Mouse (Mus musculus): ENCODE results near the gene Trim14. TPM values are rescaled to one million over a fixed set of nuclear protein-coding genes. Genes with fewer than 3 reads are reported as not detected.

Trim14 gene
- polyA plus RNA-seq, 1 experiment from 2014 or later = 0.93 TPM

DNA sequence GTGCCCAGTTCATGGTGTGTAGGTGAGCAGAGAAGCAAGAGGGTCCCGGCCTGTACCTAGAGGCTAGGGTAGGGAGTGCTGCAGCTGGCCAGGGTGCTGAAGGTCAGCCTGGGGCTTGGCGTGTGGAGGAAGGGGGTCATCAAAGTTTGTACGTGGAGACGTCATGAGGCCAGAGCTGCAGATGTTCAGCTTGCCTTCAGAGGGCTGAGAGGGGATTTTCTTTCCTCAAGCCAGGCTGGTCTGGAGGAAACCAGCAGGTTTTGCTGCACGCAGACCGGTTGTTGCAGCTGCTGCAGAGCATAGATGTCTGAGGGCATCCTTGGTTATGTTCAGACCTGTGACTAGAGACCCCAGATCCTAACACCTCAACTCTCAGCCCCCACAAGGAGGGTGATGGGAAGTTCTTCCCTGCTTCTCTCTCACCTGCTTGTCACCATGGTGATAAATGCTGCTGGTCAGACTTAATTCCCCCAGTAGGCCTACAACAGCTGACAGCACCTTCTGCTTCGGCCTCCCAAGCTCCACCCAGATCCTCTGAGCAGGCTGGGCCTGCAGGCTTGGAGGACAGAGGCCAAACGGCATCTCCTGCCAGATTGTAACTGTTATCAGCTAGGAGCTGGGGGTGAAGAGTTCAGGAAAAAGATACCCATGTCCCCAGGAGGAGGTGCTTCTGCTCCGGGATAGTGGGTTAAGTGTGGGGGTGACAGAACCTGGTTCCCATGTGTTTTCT, 38.2 kb upstream of the Trim14 start:
- no peak overlapping the region for H3K4me2 ChIP-seq
- H3K9me3 ChIP-seq = peaks cover 8% of the 10 kb centered on the region
- WGBS = 60% methylated on average over 9 of the region's 9 CpGs

DNA sequence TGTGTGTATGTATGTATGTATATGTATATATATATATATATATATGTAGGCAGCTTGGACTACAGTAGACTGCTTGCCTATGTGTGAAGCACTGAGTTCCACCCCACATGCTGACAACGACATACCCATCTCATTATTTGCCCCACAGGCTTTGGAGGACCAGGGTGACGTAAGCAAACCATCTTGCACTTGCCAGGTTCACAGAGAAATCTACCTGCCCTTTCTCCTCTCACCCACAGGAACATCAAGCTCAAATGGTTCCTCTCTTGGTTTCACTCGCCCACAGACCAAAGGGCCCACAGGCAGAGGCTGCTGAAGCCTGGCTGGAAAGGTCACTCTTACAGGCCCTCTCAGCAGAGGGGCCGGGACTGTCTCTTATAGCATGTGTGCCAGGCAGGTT, 36.7 kb upstream of the Trim14 start:
- Histone ChIP-seq H3K27me3 (no peaks in the 10 kb centered on the region), H3K9ac (no peak overlapping the region), H3K27ac (no peak overlapping the region), H3K4me2 (no peak overlapping the region), H3K4me1 (replicated peaks) (peaks cover 13% of the 10 kb centered on the region), H3K4me3 (no peak overlapping the region), H3K9me3 (peaks cover 3% of the 10 kb centered on the region), H3K36me3 (peaks cover 11% of the 10 kb centered on the region)
- 87% methylated on average over 4 of the region's 4 CpGs for WGBS
- ATAC-seq (ENCODE audit: low FRiP score) = no peak

More for the DNA sequence above, 38.2 kb upstream of the Trim14 start:
- Histone ChIP-seq H3K9ac (no peak overlapping the region), H3K4me1 (replicated peaks) (peaks cover 13% of the 10 kb centered on the region), H3K27ac (no peak overlapping the region), H3K4me3 (no peak overlapping the region), H3K27me3 (no peaks in the 10 kb centered on the region), H3K36me3 (peaks cover 11% of the 10 kb centered on the region)
- no peak for ATAC-seq (ENCODE audit: low FRiP score)

- H3K36me3 ChIP-seq = peaks cover 11% of the 10 kb centered on the region
- no peak overlapping the region for H3K9ac ChIP-seq
- peaks cover 3% of the 10 kb centered on the region for H3K9me3 ChIP-seq
- peaks cover 13% of the 10 kb centered on the region for H3K4me1 ChIP-seq (replicated peaks)
- no peak overlapping the region for H3K27ac ChIP-seq
- no peaks in the 10 kb centered on the region for H3K27me3 ChIP-seq
- ATAC-seq (ENCODE audit: low FRiP score) = no peak
- H3K4me2 ChIP-seq = no peak overlapping the region
- WGBS = 94% methylated on average over 9 of the region's 9 CpGs
- no peak overlapping the region for H3K4me3 ChIP-seq
These were observed 35.8 kb upstream of the Trim14 start for GRCm38 (mm10) chr4:46571744-46572143.

- H3K27ac ChIP-seq = no peak overlapping the region
- no peaks in the 10 kb centered on the region for H3K9me3 ChIP-seq
- no peak overlapping the region for H3K4me3 ChIP-seq
- ATAC-seq (ENCODE audit: low FRiP score) = no peak
- no peak overlapping the region for H3K9ac ChIP-seq
- no peaks in the 10 kb centered on the region for H3K27me3 ChIP-seq
- peaks cover 13% of the 10 kb centered on the region for H3K4me1 ChIP-seq (replicated peaks)
- no peak overlapping the region for H3K4me2 ChIP-seq
- 32% methylated on average over 5 of the region's 5 CpGs for WGBS
- peaks cover 8% of the 10 kb centered on the region; the same call in 1 of the 2 replicates for H3K36me3 ChIP-seq
These were observed 33.7 kb upstream of the Trim14 start for GRCm38 (mm10) chr4:46569671-46570070.

- 94% methylated on average over 8 of the region's 8 CpGs for WGBS
- H3K4me2 ChIP-seq = no peak overlapping the region
These were observed 32.2 kb upstream of the Trim14 start for GRCm38 (mm10) chr4:46568169-46568568.

GRCm38 (mm10) chr4:46566931-46567671, 31.2 kb upstream of the Trim14 start:
- WGBS = 78% methylated on average over 8 of the region's 8 CpGs
- H3K9ac ChIP-seq = no peak overlapping the region

More at GRCm38 (mm10) chr4:46568169-46568568, 32.2 kb upstream of the Trim14 start:
- no peaks in the 10 kb centered on the region for H3K9me3 ChIP-seq
- no peak overlapping the region for H3K27ac ChIP-seq
- H3K4me1 ChIP-seq (replicated peaks) = peaks cover 8% of the 10 kb centered on the region
- no peak for ATAC-seq (ENCODE audit: low FRiP score)
- no peak overlapping the region for H3K4me3 ChIP-seq
- H3K27me3 ChIP-seq = no peaks in the 10 kb centered on the region; the same call in 1 of the 2 replicates
- no peaks in the 10 kb centered on the region for H3K36me3 ChIP-seq
- H3K9ac ChIP-seq = no peak overlapping the region

DNA sequence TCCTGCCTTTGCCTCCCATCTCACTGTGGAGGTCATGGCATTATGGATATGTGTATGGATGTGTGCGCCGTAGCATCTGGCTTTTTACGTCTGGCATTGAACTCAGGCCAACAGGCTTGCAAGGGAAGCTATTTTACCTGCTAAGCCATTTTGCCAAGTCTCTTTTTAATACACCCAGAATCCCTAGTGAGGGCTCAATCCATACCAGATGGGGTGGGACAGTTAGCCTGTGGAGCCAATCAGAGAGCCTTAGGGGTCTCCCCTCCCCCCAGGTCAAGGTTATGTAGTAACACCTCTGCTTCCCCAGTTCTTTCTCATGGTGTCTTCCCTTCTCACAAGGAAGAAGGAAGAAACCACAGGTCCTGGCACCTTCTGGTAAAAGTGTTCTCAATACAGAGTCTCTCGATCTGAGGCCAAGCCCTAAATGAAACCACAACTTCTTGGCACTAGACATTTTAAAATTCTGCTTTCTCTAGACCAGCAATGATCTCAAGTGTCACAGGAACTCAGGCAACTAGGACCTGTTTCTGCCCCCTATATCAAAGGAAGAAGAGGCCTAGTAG, 29.5 kb upstream of the Trim14 start:
- H3K4me1 ChIP-seq (replicated peaks) = peaks cover 8% of the 10 kb centered on the region
- no peak overlapping the region for H3K9ac ChIP-seq
- H3K36me3 ChIP-seq = no peaks in the 10 kb centered on the region
- no peak overlapping the region for H3K27ac ChIP-seq
- no peak overlapping the region for H3K4me2 ChIP-seq
- 96% methylated on average over 4 of the region's 4 CpGs for WGBS
- H3K27me3 ChIP-seq = no peaks in the 10 kb centered on the region; the same call in 1 of the 2 replicates
- no peak overlapping the region for H3K4me3 ChIP-seq
- H3K9me3 ChIP-seq = no peaks in the 10 kb centered on the region
- ATAC-seq (ENCODE audit: low FRiP score) = no peak

More at GRCm38 (mm10) chr4:46566931-46567671, 31.2 kb upstream of the Trim14 start:
- ATAC-seq (ENCODE audit: low FRiP score) = no peak
- Histone ChIP-seq H3K9me3 (no peaks in the 10 kb centered on the region), H3K4me1 (replicated peaks) (peaks cover 8% of the 10 kb centered on the region), H3K27me3 (no peaks in the 10 kb centered on the region; the same call in 1 of the 2 replicates), H3K27ac (no peak overlapping the region), H3K4me3 (no peak overlapping the region), H3K36me3 (no peaks in the 10 kb centered on the region), H3K4me2 (no peak overlapping the region)

DNA sequence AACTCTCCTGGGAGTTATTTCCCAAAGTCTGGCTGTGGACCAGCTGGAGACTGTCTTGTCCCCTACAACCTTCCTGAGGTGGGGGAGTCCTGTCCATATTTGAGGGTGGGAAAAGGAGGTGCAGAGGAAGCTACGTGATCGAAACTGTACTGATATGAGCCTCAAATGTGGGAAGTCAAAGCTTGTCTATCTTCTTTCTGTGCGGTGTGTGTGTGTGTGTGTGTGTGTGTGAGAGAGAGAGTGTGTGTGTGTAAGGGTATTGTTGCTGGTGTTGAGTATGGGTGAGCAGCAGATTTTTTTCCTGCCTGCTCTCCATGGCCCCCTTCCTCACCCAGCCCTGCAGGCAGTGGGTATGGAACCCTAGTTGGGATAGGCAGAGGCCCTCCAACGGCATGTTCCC, 28.3 kb upstream of the Trim14 start:
- no peak for ATAC-seq (ENCODE audit: low FRiP score)

DNA sequence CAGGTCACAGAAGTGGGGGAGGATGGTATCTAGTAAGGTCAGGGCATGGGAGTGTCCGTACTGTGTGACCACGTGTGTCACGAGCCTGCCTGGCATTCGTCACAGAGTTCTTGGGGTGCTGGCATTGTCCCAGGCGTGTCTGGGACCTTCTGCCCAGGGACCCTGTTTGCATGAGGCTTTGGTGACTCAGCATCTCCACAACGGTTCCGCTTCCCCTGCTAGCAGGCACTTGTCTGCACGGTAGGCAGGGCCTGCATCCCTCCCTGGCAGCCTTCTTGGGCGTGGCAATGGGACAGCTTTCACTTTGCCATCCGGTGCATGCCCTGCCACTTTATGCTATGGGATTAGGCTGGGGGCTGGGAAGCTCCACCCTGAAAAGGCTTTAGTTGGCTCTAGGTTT, 27.9 kb upstream of the Trim14 start:
- no peaks in the 10 kb centered on the region; the same call in 1 of the 2 replicates for H3K27me3 ChIP-seq

More for the DNA sequence above, 28.3 kb upstream of the Trim14 start:
- H3K4me2 ChIP-seq = no peak overlapping the region
- 96% methylated on average over 4 of the region's 4 CpGs for WGBS
- H3K9ac ChIP-seq = no peak overlapping the region
- H3K27ac ChIP-seq = no peak overlapping the region
- no peaks in the 10 kb centered on the region; the same call in 1 of the 2 replicates for H3K27me3 ChIP-seq
- H3K9me3 ChIP-seq = no peaks in the 10 kb centered on the region
- H3K36me3 ChIP-seq = no peaks in the 10 kb centered on the region
- peaks cover under 1% of the 10 kb centered on the region for H3K4me1 ChIP-seq (replicated peaks)
- no peak overlapping the region for H3K4me3 ChIP-seq

GRCm38 (mm10) chr4:46562841-46563240, 26.9 kb upstream of the Trim14 start:
- Histone ChIP-seq H3K27me3 (no peaks in the 10 kb centered on the region; the same call in 1 of the 2 replicates), H3K4me2 (no peak overlapping the region), H3K4me1 (replicated peaks) (no peaks in the 10 kb centered on the region), H3K9ac (no peak overlapping the region), H3K4me3 (no peak overlapping the region), H3K27ac (no peak overlapping the region), H3K36me3 (no peaks in the 10 kb centered on the region), H3K9me3 (no peaks in the 10 kb centered on the region)
- WGBS = 94% methylated on average over 14 of the region's 14 CpGs
- ATAC-seq (ENCODE audit: low FRiP score) = no peak

More for the DNA sequence above, 27.9 kb upstream of the Trim14 start:
- Histone ChIP-seq H3K9me3 (no peaks in the 10 kb centered on the region), H3K4me2 (no peak overlapping the region), H3K36me3 (no peaks in the 10 kb centered on the region), H3K9ac (no peak overlapping the region), H3K4me3 (no peak overlapping the region), H3K27ac (no peak overlapping the region), H3K4me1 (replicated peaks) (no peaks in the 10 kb centered on the region)
- ATAC-seq (ENCODE audit: low FRiP score) = no peak
- 77% methylated on average over 10 of the region's 10 CpGs for WGBS

DNA sequence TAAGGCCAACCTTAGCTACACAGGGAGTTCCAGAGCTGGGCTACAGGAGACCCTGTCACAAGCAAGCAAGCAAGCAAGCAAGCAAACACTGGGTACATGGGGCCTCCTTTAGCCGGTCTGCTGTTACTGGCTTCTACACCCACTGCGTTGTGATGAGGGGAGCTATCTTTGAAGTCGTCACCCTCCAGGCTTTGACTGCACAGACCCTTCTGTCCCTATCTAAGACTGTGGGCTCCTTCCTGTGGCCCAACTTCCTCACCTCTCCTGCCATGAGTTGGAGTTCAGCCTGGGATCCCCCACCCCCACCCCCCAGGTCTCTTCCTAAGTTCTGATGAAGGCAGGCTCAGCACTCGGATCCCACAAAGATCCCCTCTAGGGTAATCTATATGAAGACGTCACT, 26.1 kb upstream of the Trim14 start:
- H3K4me1 ChIP-seq (replicated peaks) = no peaks in the 10 kb centered on the region
- H3K9me3 ChIP-seq = no peaks in the 10 kb centered on the region
- no peak overlapping the region for H3K4me2 ChIP-seq
- H3K9ac ChIP-seq = no peak overlapping the region
- H3K27ac ChIP-seq = no peak overlapping the region
- WGBS = 78% methylated on average over 5 of the region's 5 CpGs
- H3K4me3 ChIP-seq = no peak overlapping the region
- H3K36me3 ChIP-seq = no peaks in the 10 kb centered on the region
- H3K27me3 ChIP-seq = no peaks in the 10 kb centered on the region; the same call in 1 of the 2 replicates
- ATAC-seq (ENCODE audit: low FRiP score) = no peak

- peaks cover 3% of the 10 kb centered on the region; the same call in 1 of the 2 replicates for H3K27me3 ChIP-seq
- WGBS = 79% methylated on average over 14 of the region's 14 CpGs
- H3K4me1 ChIP-seq (replicated peaks) = no peaks in the 10 kb centered on the region
- H3K9me3 ChIP-seq = no peaks in the 10 kb centered on the region
- no peaks in the 10 kb centered on the region for H3K36me3 ChIP-seq
- ATAC-seq (ENCODE audit: low FRiP score) = no peak
- no peak overlapping the region for H3K27ac ChIP-seq
- no peak overlapping the region for H3K4me2 ChIP-seq
- H3K4me3 ChIP-seq = no peak overlapping the region
- H3K9ac ChIP-seq = no peak overlapping the region
These were observed 24.2 kb upstream of the Trim14 start for GRCm38 (mm10) chr4:46560069-46560705.

Data from hindbrain, embryonic 13.5 days (tissue).